Mouse (Mus musculus) urinary bladder, postnatal 10 days (tissue): Measurements from ENCODE around the gene Homer1.

Experiments used
- DNase-seq: peaks from one replicate; pipeline ENCODE4 v3.0.0; 2022; ENCODE audit warnings: low spot score

Gene Homer1

GRCm38 (mm10) chr13:93299316-93299715 lies at the start of gene Homer1:
Gene Homer1, plus strand, starts transcription at chr13:93299635.
- no peak for DNase-seq

GRCm38 (mm10) chr13:93251732-93252131 lies 47.7 kb upstream of the Homer1 start:
- no peak for DNase-seq

GRCm38 (mm10) chr13:93252175-93252574 lies 47.3 kb upstream of the Homer1 start:
- DNase-seq, result no peak

GRCm38 (mm10) chr13:93252941-93253340 lies 46.5 kb upstream of the Homer1 start:
- DNase-seq, result no peak

GRCm38 (mm10) chr13:93267151-93267550 lies 32.3 kb upstream of the Homer1 start:
- DNase-seq, result no peak

GRCm38 (mm10) chr13:93300581-93300980 lies 1.1 kb downstream of the Homer1 start:
- no peak for DNase-seq

- DNase-seq, result no peak
These were observed 1.6 kb downstream of the Homer1 start for GRCm38 (mm10) chr13:93301060-93301459.

GRCm38 (mm10) chr13:93302846-93303562 lies 3.6 kb downstream of the Homer1 start:
- DNase-seq, result no peak

GRCm38 (mm10) chr13:93303563-93304250 lies 4.3 kb downstream of the Homer1 start:
- DNase-seq, result peak; percentile 82

GRCm38 (mm10) chr13:93304251-93305001 lies 5.0 kb downstream of the Homer1 start:
- DNase-seq, result peak; percentile 20

- DNase-seq, result no peak
These were observed 5.7 kb downstream of the Homer1 start for GRCm38 (mm10) chr13:93305149-93305548.

- no peak for DNase-seq
These were observed 6.2 kb downstream of the Homer1 start for GRCm38 (mm10) chr13:93305636-93306035.

- no peak for DNase-seq
These were observed 7.1 kb downstream of the Homer1 start for GRCm38 (mm10) chr13:93306545-93306944.

- DNase-seq, result no peak
These were observed 8.3 kb downstream of the Homer1 start for GRCm38 (mm10) chr13:93307700-93308099.

- DNase-seq, result no peak
These were observed 9.9 kb downstream of the Homer1 start for GRCm38 (mm10) chr13:93309295-93309694.

GRCm38 (mm10) chr13:93312518-93312917 lies 13.1 kb downstream of the Homer1 start:
- DNase-seq, result no peak

- no peak for DNase-seq
These were observed 14.9 kb downstream of the Homer1 start for GRCm38 (mm10) chr13:93314322-93314721.

- no peak for DNase-seq
These were observed 20.7 kb downstream of the Homer1 start for GRCm38 (mm10) chr13:93320089-93320488.

- no peak for DNase-seq
These were observed 26.9 kb downstream of the Homer1 start for GRCm38 (mm10) chr13:93326326-93326725.

GRCm38 (mm10) chr13:93331721-93332120 lies 32.3 kb downstream of the Homer1 start:
- no peak for DNase-seq

GRCm38 (mm10) chr13:93332491-93332890 lies 33.1 kb downstream of the Homer1 start:
- DNase-seq, result no peak

- DNase-seq, result no peak
These were observed 35.9 kb downstream of the Homer1 start for GRCm38 (mm10) chr13:93335337-93335736.

- DNase-seq, result no peak
These were observed 39.0 kb downstream of the Homer1 start for GRCm38 (mm10) chr13:93338394-93338793.
